In genomic region chr17:5813863-5814640, GRCm38 (mm10) we compare ENCODE assay signal across 10 mouse cellular contexts. TPM values are rescaled to one million over a fixed set of nuclear protein-coding genes. Genes with fewer than 3 reads are reported as not detected.
DNase-seq lines count a peak whose midpoint lies in the region.
"Had no signal": no experiment of that assay in that cellular context is flagged by ENCODE, and none has a peak within 500 bp of the region (broad histone marks: within the 10 kb centered on the region; RNA-seq: fewer than 3 reads in every experiment).

No protein-coding gene starts in this region.

- no peaks in the 10 kb centered on the region for H3K9me3 ChIP-seq in embryonic facial prominence, embryonic 10.5 days
- H3K9me3 ChIP-seq: embryonic facial prominence, embryonic 12.5 days; heart, embryonic 15.5 days had no signal

- H3K4me3 ChIP-seq in embryonic facial prominence, embryonic 10.5 days: no peak overlapping the region
- H3K4me3 ChIP-seq: embryonic facial prominence, embryonic 12.5 days; heart, embryonic 15.5 days had no signal

- no peaks in the 10 kb centered on the region for H3K36me3 ChIP-seq in embryonic facial prominence, embryonic 10.5 days (replicated peaks)
- no peaks in the 10 kb centered on the region for H3K36me3 ChIP-seq in splenic B cell, adult 2 months (ENCODE audit: control insufficient read depth, insufficient read depth, low read length, poor library complexity, severe bottlenecking)
- H3K36me3 ChIP-seq: embryonic facial prominence, embryonic 12.5 days; heart, embryonic 15.5 days had no signal

- intact Hi-C loops in heart, postnatal 25 days (cut with DNase I): no loop called here

- H3K27ac ChIP-seq in embryonic facial prominence, embryonic 10.5 days (replicated peaks): peak overlapping the region; percentile 35; the same call in 1 of the 2 replicates
- H3K27ac ChIP-seq: embryonic facial prominence, embryonic 12.5 days; heart, embryonic 15.5 days had no signal

- WGBS in embryonic facial prominence, embryonic 10.5 days: 55% methylated on average over 8 of the region's 8 CpGs

- peaks cover 23% of the 10 kb centered on the region for H3K4me1 ChIP-seq in embryonic facial prominence, embryonic 10.5 days

- H3K27me3 ChIP-seq in embryonic facial prominence, embryonic 10.5 days (replicated peaks; ENCODE audit: low read depth, poor library complexity, severe bottlenecking): no peaks in the 10 kb centered on the region
- H3K27me3 ChIP-seq in splenic B cell, adult 2 months (ENCODE audit: control insufficient read depth, insufficient read depth, low read length, poor library complexity, severe bottlenecking): no peaks in the 10 kb centered on the region
- H3K27me3 ChIP-seq: embryonic facial prominence, embryonic 12.5 days; heart, embryonic 15.5 days had no signal

- DNase-seq in heart, adult 8-10 months (ENCODE audit: low spot score): peak; percentile 50
- no peak for DNase-seq in heart, postnatal 25 days (ENCODE audit: low spot score)
- peak; percentile 23 to 33 for DNase-seq in right cerebral cortex, adult 2 months (ENCODE audit: low spot score in 2 of 2)
- no peak for DNase-seq in right cerebral cortex, postnatal 4 days
- no peak for DNase-seq in embryonic facial prominence, embryonic 10.5 days (ENCODE audit: low spot score)
- peak; percentile 82 for DNase-seq in splenic B cell, adult 2 months (ENCODE audit: low read depth, low spot score)
- no peak for DNase-seq in urinary bladder, postnatal 14 days (ENCODE audit: low spot score)
- no peak for DNase-seq in layer of hippocampus, postnatal 25 days (ENCODE audit: extremely low spot score in 1 of 2, low spot score in 1 of 2)

RNA-seq across cellular contexts. Expression of gene Snx9, which starts 27.1 kb away (rescaled TPM):
- total RNA-seq in heart, adult 8-10 months (2022): 10 to 100 TPM; 29.0 to 32.4 (median 30.3) TPM
- total RNA-seq in heart, postnatal 25 days (2021): 10 to 100 TPM; 30.9 to 33.2 TPM
- polyA plus RNA-seq in embryonic facial prominence, embryonic 10.5 days (2016; fragmentation: Nextera tagmentation; extraction: Ambion mirVana): 16.3 and 19.5 TPM in 2 replicates
- 10 to 100 TPM; 11.9 to 12.4 TPM for total RNA-seq in layer of hippocampus, postnatal 25 days (2021)

Comparison
In these comparisons a context has a peak if more than half of its experiments do, and no peak if none do; other contexts are left out.
1. DNase-seq: peak in heart, adult 8-10 months (single experiment), right cerebral cortex, adult 2 months (2 of 2) and splenic B cell, adult 2 months (single experiment); none in heart, postnatal 25 days (single experiment), right cerebral cortex, postnatal 4 days (single experiment), embryonic facial prominence, embryonic 10.5 days (single experiment), urinary bladder, postnatal 14 days (single experiment) and layer of hippocampus, postnatal 25 days (0 of 2).